Mouse (Mus musculus) kidney, adult 11 months (tissue): Measurements from ENCODE around the gene Imp3.
"Not testable (repeated sequence)": the region's sequence is repeated elsewhere in the genome, so short reads cannot be mapped to it uniquely, and the experiment has no call there.

Experiments
- DNase-seq: peaks from one replicate; pipeline ENCODE4 v3.0.0; 2022

Imp3 gene

GRCm38 (mm10) chr9:56937223-56938160 lies at the start of gene Imp3:
Gene Imp3 (plus strand): TSS chr9:56937475.
- DNase-seq, result peak; percentile 92

- DNase-seq, result no peak
Measured at GRCm38 (mm10) chr9:56887581-56887980, 49.7 kb upstream of the Imp3 start.

- peak; percentile 60 for DNase-seq
Measured at GRCm38 (mm10) chr9:56889817-56890216, 47.5 kb upstream of the Imp3 start.

- no peak for DNase-seq
Measured at GRCm38 (mm10) chr9:56890522-56891250, 46.6 kb upstream of the Imp3 start.

GRCm38 (mm10) chr9:56891517-56892011 lies 45.7 kb upstream of the Imp3 start:
- DNase-seq, result peak; percentile 55

- DNase-seq, result no peak
Measured at GRCm38 (mm10) chr9:56892111-56892510, 45.2 kb upstream of the Imp3 start.

- no peak for DNase-seq
Measured at GRCm38 (mm10) chr9:56893313-56893712, 44.0 kb upstream of the Imp3 start.

- DNase-seq, result no peak
Measured at GRCm38 (mm10) chr9:56894006-56894405, 43.3 kb upstream of the Imp3 start.

- no peak for DNase-seq
Measured at GRCm38 (mm10) chr9:56896779-56897178, 40.5 kb upstream of the Imp3 start.

- no peak for DNase-seq
Measured at GRCm38 (mm10) chr9:56899409-56899808, 37.9 kb upstream of the Imp3 start.

- no peak for DNase-seq
Measured at GRCm38 (mm10) chr9:56900060-56900459, 37.2 kb upstream of the Imp3 start.

GRCm38 (mm10) chr9:56900571-56900970 lies 36.7 kb upstream of the Imp3 start:
- peak; percentile 41 for DNase-seq

- no peak for DNase-seq
Measured at GRCm38 (mm10) chr9:56901187-56901586, 36.1 kb upstream of the Imp3 start.

GRCm38 (mm10) chr9:56903662-56904061 lies 33.6 kb upstream of the Imp3 start:
- DNase-seq, result no peak

GRCm38 (mm10) chr9:56907549-56907948 lies 29.7 kb upstream of the Imp3 start:
- no peak for DNase-seq

- not testable (repeated sequence) for DNase-seq
Measured at GRCm38 (mm10) chr9:56909991-56910390, 27.3 kb upstream of the Imp3 start.

- no peak for DNase-seq
Measured at GRCm38 (mm10) chr9:56911017-56911416, 26.3 kb upstream of the Imp3 start.

- DNase-seq, result no peak
Measured at GRCm38 (mm10) chr9:56913991-56914390, 23.3 kb upstream of the Imp3 start.

GRCm38 (mm10) chr9:56915116-56915515 lies 22.2 kb upstream of the Imp3 start:
- DNase-seq, result no peak

GRCm38 (mm10) chr9:56915695-56916410 lies 21.4 kb upstream of the Imp3 start:
- DNase-seq, result no peak

GRCm38 (mm10) chr9:56917131-56917530 lies 20.1 kb upstream of the Imp3 start:
- no peak for DNase-seq

- DNase-seq, result no peak
Measured at GRCm38 (mm10) chr9:56918466-56918865, 18.8 kb upstream of the Imp3 start.

- DNase-seq, result no peak
Measured at GRCm38 (mm10) chr9:56922746-56923145, 14.5 kb upstream of the Imp3 start.
